ENCODE assay signal across 8 mouse cellular contexts in the genomic region with DNA sequence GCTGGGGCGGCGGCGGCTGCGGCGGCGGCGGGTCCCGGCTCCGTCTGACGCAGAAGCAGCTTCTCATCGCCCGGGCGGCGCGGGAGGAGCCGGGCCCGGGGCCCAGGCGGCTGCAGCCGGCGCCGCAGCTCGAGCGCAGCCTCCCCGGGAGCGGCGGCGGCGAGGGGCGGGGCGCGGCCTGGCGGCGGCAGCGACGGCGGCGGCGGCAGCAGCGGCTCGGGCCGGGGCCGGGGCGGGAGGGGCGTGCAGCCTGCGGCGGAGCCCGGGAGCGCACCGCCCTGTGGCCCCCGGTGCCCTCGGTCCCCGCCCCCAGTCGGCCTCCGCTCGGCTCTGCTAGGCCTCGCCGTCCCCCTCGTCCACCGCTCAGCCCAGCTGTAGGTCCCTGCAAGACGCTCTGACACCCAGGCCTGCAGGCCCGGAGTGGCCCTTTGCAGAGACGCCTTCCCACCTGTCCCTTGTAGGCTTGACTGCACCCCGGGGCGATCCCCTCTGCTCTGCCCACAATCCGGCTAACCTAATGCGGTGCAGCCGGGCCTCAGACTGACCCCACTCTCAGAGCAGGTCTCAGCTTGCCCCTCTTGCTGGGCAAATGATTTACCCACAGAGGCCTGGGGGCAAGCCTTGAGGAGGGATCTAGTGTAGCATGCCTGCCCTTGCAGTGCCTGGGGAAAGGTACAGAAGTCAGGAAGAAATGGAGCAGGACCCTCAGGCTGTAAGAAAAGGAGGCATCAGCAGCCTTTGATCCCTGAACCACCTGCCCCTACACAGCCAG. TPM values are rescaled to one million over a fixed set of nuclear protein-coding genes. Genes with fewer than 3 reads are reported as not detected.
DNase-seq lines count a peak whose midpoint lies in the region; ATAC-seq and TF ChIP-seq lines count a peak whose summit lies in the region.

Mvb12b (minus strand) TSS at position 619 of the 772 bp plus-strand sequence.

- 4% methylated on average over 67 of the region's 67 CpGs for WGBS in embryonic facial prominence, embryonic 10.5 days
- WGBS in heart, adult 2 months = under 1% methylated on average over 67 of the region's 67 CpGs
- WGBS in limb, embryonic 14.5 days = 2% methylated on average over 23 of the region's 67 CpGs
- WGBS in midbrain, postnatal 0 days = 2% methylated on average over 24 of the region's 67 CpGs

- peaks cover 39% of the 10 kb centered on the region for H3K4me1 ChIP-seq in embryonic facial prominence, embryonic 10.5 days
- peaks cover 12% of the 10 kb centered on the region for H3K4me1 ChIP-seq in heart, adult 2 months (ENCODE audit: control insufficient read depth, insufficient read depth, low read length)
- peaks cover 23% of the 10 kb centered on the region for H3K4me1 ChIP-seq in limb, embryonic 14.5 days (ENCODE audit: control insufficient read depth, insufficient read depth, low read length)
- H3K4me1 ChIP-seq in midbrain, postnatal 0 days (ENCODE audit: insufficient read depth, low read length) = peaks cover 17% of the 10 kb centered on the region; the same call in 1 of the 2 replicates

- peak; percentile 74 for DNase-seq in 3134 (ENCODE audit: extremely low read depth, insufficient read length, low spot score)
- no peak for DNase-seq in adrenal gland, adult 8-10 months
- peak; percentile 78 for DNase-seq in embryonic facial prominence, embryonic 10.5 days (ENCODE audit: low spot score)
- DNase-seq in heart, adult 2 months = peak; percentile 81 to 82
- peak; percentile 73 for DNase-seq in kidney, adult 18-20 months
- no peak for DNase-seq in limb, embryonic 14.5 days (ENCODE audit: low spot score)
- DNase-seq in midbrain, postnatal 0 days (ENCODE audit: low spot score) = peak; percentile 51
- peak; percentile 63 to 85 for DNase-seq in spleen, postnatal 4 days (ENCODE audit: low spot score in 2 of 2)

- peak within 1 kb of the TSS; percentile 94 for H3K9ac ChIP-seq in heart, adult 2 months (ENCODE audit: low read depth, low read length)
- peak within 1 kb of the TSS; percentile 98 for H3K9ac ChIP-seq in limb, embryonic 14.5 days (ENCODE audit: low read depth, low read length, severe bottlenecking)
- H3K9ac ChIP-seq in midbrain, postnatal 0 days (replicated peaks; ENCODE audit: low read length, poor library complexity, severe bottlenecking) = peak within 1 kb of the TSS; percentile 98

- no peak for TF ChIP-seq CTCF in heart, adult 2 months (IDR thresholded peaks at IDR 0.05)
- no peak for TF ChIP-seq CTCF in midbrain, postnatal 0 days (IDR thresholded peaks at IDR 0.05)

- peak within 1 kb of the TSS; percentile 89 for H3K4me2 ChIP-seq in limb, embryonic 14.5 days (replicated peaks; ENCODE audit: low read depth, low read length, severe bottlenecking)
- peak within 1 kb of the TSS; percentile 93 for H3K4me2 ChIP-seq in midbrain, postnatal 0 days (ENCODE audit: low read depth, low read length, poor library complexity, severe bottlenecking)

- H3K4me3 ChIP-seq in embryonic facial prominence, embryonic 10.5 days = peak within 1 kb of the TSS; percentile 90
- peak within 1 kb of the TSS; percentile 91 for H3K4me3 ChIP-seq in heart, adult 2 months
- peak within 1 kb of the TSS; percentile 77 for H3K4me3 ChIP-seq in limb, embryonic 14.5 days (replicated peaks; ENCODE audit: low read length)
- peak within 1 kb of the TSS; percentile 74 for H3K4me3 ChIP-seq in midbrain, postnatal 0 days (ENCODE audit: low read depth, low read length)

- no peak for TF ChIP-seq EP300 in heart, adult 2 months (IDR thresholded peaks at IDR 0.05; ENCODE audit: insufficient read depth, low read depth, low read length)

- H3K79me2 ChIP-seq in heart, adult 2 months (replicated peaks; ENCODE audit: control insufficient read depth, insufficient read depth, low read length) = 0 out of 2 replicates have a peak, but pooled peaks cover under 1% of the 10 kb centered on the region

- H3K36me3 ChIP-seq in embryonic facial prominence, embryonic 10.5 days (replicated peaks) = no peaks in the 10 kb centered on the region
- no peaks in the 10 kb centered on the region for H3K36me3 ChIP-seq in heart, adult 2 months (ENCODE audit: control insufficient read depth, insufficient read depth, low read length)
- no peaks in the 10 kb centered on the region for H3K36me3 ChIP-seq in limb, embryonic 14.5 days (ENCODE audit: control insufficient read depth, insufficient read depth, low read length)
- no peaks in the 10 kb centered on the region for H3K36me3 ChIP-seq in midbrain, postnatal 0 days (ENCODE audit: insufficient read depth, low read length)

- H3K9me3 ChIP-seq in embryonic facial prominence, embryonic 10.5 days = no peaks in the 10 kb centered on the region
- no peaks in the 10 kb centered on the region for H3K9me3 ChIP-seq in limb, embryonic 14.5 days (ENCODE audit: control insufficient read depth, low read length)
- no peaks in the 10 kb centered on the region for H3K9me3 ChIP-seq in midbrain, postnatal 0 days (ENCODE audit: low read length)

- ATAC-seq in limb, embryonic 14.5 days (ENCODE audit: low FRiP score, low read depth) = peak; percentile 62
- ATAC-seq in midbrain, postnatal 0 days (ENCODE audit: low FRiP score) = peak; percentile 73

- TF ChIP-seq POLR2A in heart, adult 2 months (IDR thresholded peaks at IDR 0.05; ENCODE audit: insufficient read depth, low read depth, low read length) = no peak
- no peak for TF ChIP-seq POLR2A in limb, embryonic 14.5 days (IDR thresholded peaks at IDR 0.05; ENCODE audit: borderline replicate concordance, extremely low read depth, insufficient read depth, insufficient read length)

- H3K27me3 ChIP-seq in embryonic facial prominence, embryonic 10.5 days (replicated peaks; ENCODE audit: low read depth, poor library complexity, severe bottlenecking) = no peaks in the 10 kb centered on the region
- no peaks in the 10 kb centered on the region for H3K27me3 ChIP-seq in heart, adult 2 months (ENCODE audit: control insufficient read depth, insufficient read depth, low read length)
- H3K27me3 ChIP-seq in limb, embryonic 14.5 days (ENCODE audit: control insufficient read depth, insufficient read depth, low read length) = no peaks in the 10 kb centered on the region
- H3K27me3 ChIP-seq in midbrain, postnatal 0 days (ENCODE audit: insufficient read depth, low read length) = no peaks in the 10 kb centered on the region

- intact Hi-C loops in heart, adult 2 months (cut with DNase I) = loop anchor here (2.0 to 5.0 kb wide), 2 partner anchors 17 to 60 kb away; no protein-coding TSS in a partner anchor

- peak within 1 kb of the TSS; percentile 97 for H3K27ac ChIP-seq in embryonic facial prominence, embryonic 10.5 days (replicated peaks)
- H3K27ac ChIP-seq in heart, adult 2 months = peak within 1 kb of the TSS; percentile 71
- H3K27ac ChIP-seq in limb, embryonic 14.5 days (replicated peaks; ENCODE audit: low read depth, low read length) = peak within 1 kb of the TSS; percentile 85
- peak within 1 kb of the TSS; percentile 99 for H3K27ac ChIP-seq in midbrain, postnatal 0 days (ENCODE audit: low read depth, low read length)

RNA-seq across cellular contexts. Expression of gene Mvb12b, which starts in this region (rescaled TPM):
- 10 to 100 TPM; 20.3 to 35.9 (median 24.1) TPM for total RNA-seq in adrenal gland, adult 8-10 months (2022)
- 14.4 and 16.1 TPM in 2 replicates for polyA plus RNA-seq in embryonic facial prominence, embryonic 10.5 days (2016; fragmentation: Nextera tagmentation; extraction: Ambion mirVana)
- 10 to 100 TPM; 17.8 to 21.6 TPM for total RNA-seq in heart, adult 2 months (2021)
- polyA plus RNA-seq in heart, adult 2 months (2012; rRNA removed) = 20.4 and 27.5 TPM in 2 replicates
- 26.6 and 35.2 TPM in 2 replicates for polyA plus RNA-seq in limb, embryonic 14.5 days (2012; rRNA removed)
- 17.5 and 18.6 TPM in 2 replicates for polyA plus RNA-seq in limb, embryonic 14.5 days (2014; fragmentation: Nextera tagmentation; extraction: Ambion mirVana)
- 133 and 155 TPM in 2 replicates for total RNA-seq in midbrain, postnatal 0 days (2014; rRNA removed)
- 48.8 and 68.1 TPM in 2 replicates for polyA plus RNA-seq in midbrain, postnatal 0 days (2015; fragmentation: Nextera tagmentation; extraction: Ambion mirVana)

Comparison
In these comparisons a context has a peak if more than half of its experiments do, and no peak if none do; other contexts are left out.
1. DNase-seq: peak in 3134 (single experiment), embryonic facial prominence, embryonic 10.5 days (single experiment), heart, adult 2 months (2 of 2), kidney, adult 18-20 months (single experiment), midbrain, postnatal 0 days (single experiment) and spleen, postnatal 4 days (2 of 2); none in adrenal gland, adult 8-10 months (single experiment) and limb, embryonic 14.5 days (single experiment).
2. Peak in every context shown above with its lines, with median percentiles within 50 percentile points of each other: H3K27ac ChIP-seq, H3K4me3 ChIP-seq and H3K9ac ChIP-seq.